Mouse (Mus musculus) hindbrain, embryonic 11.5 days (tissue): ENCODE measurements around the gene Cabp2. TPM values are rescaled to one million over a fixed set of nuclear protein-coding genes. Genes with fewer than 3 reads are reported as not detected.
"Not testable (repeated sequence)": the region's sequence is repeated elsewhere in the genome, so short reads cannot be mapped to it uniquely, and the experiment has no call there.

Experiments
- ATAC-seq: fragments of 200-750 bp; cut with Nextera tagmentation; 2 replicates; pipeline ENCODE4 v1.8.0; 2017; ENCODE audit warnings: mild to moderate bottlenecking, moderate TSS enrichment, moderate library complexity; ENCODE audit not compliant: low FRiP score
- DNase-seq: peaks from one replicate; pipeline ENCODE4 v3.0.0-alpha.2; 2015; ENCODE audit warnings: low spot score
- H3K27ac ChIP-seq: fragments of 300-500 bp; sonication (generic); 2 replicates; pipeline ENCODE4 v1.5.1; 2014; ENCODE audit warnings: mild to moderate bottlenecking, low read depth, low read length
- H3K27me3 ChIP-seq: fragments of 300-500 bp; sonication (generic); 2 replicates; pipeline ENCODE4 v1.6.1; 2014; ENCODE audit warnings: mild to moderate bottlenecking, low read length, moderate library complexity, mixed read lengths; ENCODE audit not compliant: control insufficient read depth, insufficient read depth
- H3K36me3 ChIP-seq: fragments of 300-500 bp; sonication (generic); 2 replicates; pipeline ENCODE4 v1.6.1; 2014; ENCODE audit warnings: mild to moderate bottlenecking, low read length, moderate library complexity, mixed read lengths; ENCODE audit not compliant: control insufficient read depth, insufficient read depth
- H3K4me1 ChIP-seq: fragments of 300-500 bp; sonication (generic); replicated peaks from 2 replicates; pipeline ENCODE4 v1.6.1; 2014; ENCODE audit warnings: low read length, mixed read lengths; ENCODE audit not compliant: control insufficient read depth, insufficient read depth
- H3K4me2 ChIP-seq: fragments of 300-500 bp; sonication (generic); replicated peaks from 2 replicates; pipeline ENCODE4 v1.6.1; 2014; ENCODE audit warnings: mild to moderate bottlenecking, low read depth, low read length
- H3K4me3 ChIP-seq: fragments of 300-500 bp; sonication (generic); 2 replicates; pipeline ENCODE4 v1.5.1; 2014; ENCODE audit warnings: low read depth, low read length
- H3K9ac ChIP-seq: fragments of 300-500 bp; sonication (generic); 2 replicates; pipeline ENCODE4 v1.6.1; 2014; ENCODE audit warnings: low read depth, low read length
- H3K9me3 ChIP-seq: fragments of 300-500 bp; sonication (generic); 2 replicates; pipeline ENCODE4 v1.6.1; 2016; ENCODE audit warnings: low read length; ENCODE audit not compliant: control insufficient read depth
- WGBS: fragments of 180-500 bp; shearing (Covaris S2); extraction: QIAGEN DNeasy Blood & Tissue Kit; methylation state at CpG from one replicate; pipeline ENCODE4 v1.1.7; 2014; 5-methylcytosine and 5-hydroxymethylcytosine counted together
- polyA plus RNA-seq: library from polyadenylated mRNA; unstranded; fragments of >200 nt; fragmentation: Nextera tagmentation; extraction: Ambion mirVana; gene quantifications from 2 replicates; pipeline ENCODE4 v1.2.1, GENCODE M21; 2014

Gene Cabp2
- polyA plus RNA-seq, 1 experiment from 2014 or later: not detected

- ATAC-seq (no peak), DNase-seq (no peak)
- no peaks in the 10 kb centered on the region for H3K27me3 ChIP-seq
- no peak overlapping the region for H3K9ac ChIP-seq
- H3K9me3 ChIP-seq: no peaks in the 10 kb centered on the region
- 88% methylated on average over 11 of the region's 11 CpGs for WGBS
- H3K4me3 ChIP-seq: no peak overlapping the region
- no peak overlapping the region for H3K4me2 ChIP-seq
- H3K4me1 ChIP-seq: 0 out of 2 replicates have a peak, but pooled peaks cover 3% of the 10 kb centered on the region
- H3K27ac ChIP-seq: no peak overlapping the region
- 0 out of 2 replicates have a peak, but pooled peaks cover 2% of the 10 kb centered on the region for H3K36me3 ChIP-seq
These were observed 34.4 kb downstream of the Cabp2 start for GRCm38 (mm10) chr19:4115816-4116215.

- H3K27me3 ChIP-seq: no peaks in the 10 kb centered on the region
- H3K4me1 ChIP-seq: 0 out of 2 replicates have a peak, but pooled peaks cover 3% of the 10 kb centered on the region
- DNase-seq (no peak), ATAC-seq (no peak)
- 0 out of 2 replicates have a peak, but pooled peaks cover 2% of the 10 kb centered on the region for H3K36me3 ChIP-seq
- no peak overlapping the region for H3K4me2 ChIP-seq
- H3K27ac ChIP-seq: no peak overlapping the region
- WGBS: 97% methylated on average over 7 of the region's 7 CpGs
- no peaks in the 10 kb centered on the region for H3K9me3 ChIP-seq
- no peak overlapping the region for H3K4me3 ChIP-seq
- no peak overlapping the region for H3K9ac ChIP-seq
These were observed 35.6 kb downstream of the Cabp2 start for GRCm38 (mm10) chr19:4117006-4117405.

- no peak overlapping the region for H3K27ac ChIP-seq
- no peak for DNase-seq
- H3K9me3 ChIP-seq: no peaks in the 10 kb centered on the region
- 89% methylated on average over 2 of the region's 2 CpGs for WGBS
- 0 out of 2 replicates have a peak, but pooled peaks cover 2% of the 10 kb centered on the region for H3K36me3 ChIP-seq
- 0 out of 2 replicates have a peak, but pooled peaks cover 3% of the 10 kb centered on the region for H3K4me1 ChIP-seq
- no peak overlapping the region for H3K4me3 ChIP-seq
- no peak overlapping the region for H3K4me2 ChIP-seq
- no peak overlapping the region for H3K9ac ChIP-seq
- H3K27me3 ChIP-seq: no peaks in the 10 kb centered on the region
- ATAC-seq: no peak
These were observed 37.0 kb downstream of the Cabp2 start for GRCm38 (mm10) chr19:4118350-4118749.

- DNase-seq: no peak
- no peak overlapping the region for H3K27ac ChIP-seq
- 0 out of 2 replicates have a peak, but pooled peaks cover 3% of the 10 kb centered on the region for H3K4me1 ChIP-seq
- H3K27me3 ChIP-seq: no peaks in the 10 kb centered on the region
- H3K36me3 ChIP-seq: 0 out of 2 replicates have a peak, but pooled peaks cover 2% of the 10 kb centered on the region
- WGBS: 90% methylated on average over 6 of the region's 6 CpGs
- H3K9me3 ChIP-seq: no peaks in the 10 kb centered on the region
- no peak for ATAC-seq
- no peak overlapping the region for H3K4me3 ChIP-seq
- no peak overlapping the region for H3K4me2 ChIP-seq
- H3K9ac ChIP-seq: no peak overlapping the region
These were observed 38.5 kb downstream of the Cabp2 start for GRCm38 (mm10) chr19:4119716-4120487.

GRCm38 (mm10) chr19:4120496-4120895 lies 39.1 kb downstream of the Cabp2 start:
- no peak overlapping the region for H3K9ac ChIP-seq
- DNase-seq: no peak
- 0 out of 2 replicates have a peak, but pooled peaks cover 2% of the 10 kb centered on the region for H3K36me3 ChIP-seq
- H3K4me3 ChIP-seq: peak overlapping the region; percentile 30
- no peaks in the 10 kb centered on the region for H3K9me3 ChIP-seq
- no peak overlapping the region for H3K27ac ChIP-seq
- no peak for ATAC-seq
- H3K27me3 ChIP-seq: no peaks in the 10 kb centered on the region
- H3K4me2 ChIP-seq: peak overlapping the region; percentile 48; the same call in 1 of the 2 replicates
- 94% methylated on average over 2 of the region's 2 CpGs for WGBS
- 0 out of 2 replicates have a peak, but pooled peaks cover 3% of the 10 kb centered on the region for H3K4me1 ChIP-seq

GRCm38 (mm10) chr19:4121097-4121805 lies 39.9 kb downstream of the Cabp2 start:
- H3K4me1 ChIP-seq: 0 out of 2 replicates have a peak, but pooled peaks cover 3% of the 10 kb centered on the region
- peak overlapping the region; percentile 51 for H3K9ac ChIP-seq
- 4% methylated on average over 38 of the region's 38 CpGs for WGBS
- peak overlapping the region; percentile 48 for H3K4me2 ChIP-seq
- peak; percentile 99 for DNase-seq
- peak; percentile 77 for ATAC-seq
- no peaks in the 10 kb centered on the region for H3K9me3 ChIP-seq
- H3K27ac ChIP-seq: peak overlapping the region; percentile 67; the same call in 1 of the 2 replicates
- no peaks in the 10 kb centered on the region for H3K27me3 ChIP-seq
- peak overlapping the region; percentile 30 for H3K4me3 ChIP-seq
- no peaks in the 10 kb centered on the region for H3K36me3 ChIP-seq

- not testable (repeated sequence) for ATAC-seq, H3K27me3 ChIP-seq, H3K4me1 ChIP-seq, H3K36me3 ChIP-seq, H3K9me3 ChIP-seq, DNase-seq, H3K4me3 ChIP-seq, H3K9ac ChIP-seq, H3K4me2 ChIP-seq, H3K27ac ChIP-seq
- 52% methylated on average over 6 of the region's 6 CpGs for WGBS
These were observed 40.5 kb downstream of the Cabp2 start for GRCm38 (mm10) chr19:4121896-4122295.

GRCm38 (mm10) chr19:4122411-4123370 lies 41.3 kb downstream of the Cabp2 start:
- H3K9me3 ChIP-seq: no peaks in the 10 kb centered on the region
- no peaks in the 10 kb centered on the region for H3K36me3 ChIP-seq
- no peak for DNase-seq
- WGBS: 81% methylated on average over 7 of the region's 7 CpGs
- H3K4me3 ChIP-seq: no peak overlapping the region
- no peak overlapping the region for H3K27ac ChIP-seq
- no peaks in the 10 kb centered on the region for H3K27me3 ChIP-seq
- no peak overlapping the region for H3K4me2 ChIP-seq
- ATAC-seq: no peak
- peaks cover 7% of the 10 kb centered on the region; the same call in 1 of the 2 replicates for H3K4me1 ChIP-seq
- no peak overlapping the region for H3K9ac ChIP-seq
